Mouse (Mus musculus) limb, embryonic 15.5 days (tissue): ENCODE results near the gene Sbno2. TPM values are rescaled to one million over a fixed set of nuclear protein-coding genes. Genes with fewer than 3 reads are reported as not detected.

ENCODE experiments used
- ATAC-seq: fragments of 200-750 bp; cut with Nextera tagmentation; 2 replicates; pipeline ENCODE4 v1.8.0; 2017; ENCODE audit warnings: low read depth, moderate TSS enrichment; ENCODE audit not compliant: insufficient number of reproducible peaks, low FRiP score, low TSS enrichment
- H3K27ac ChIP-seq: fragments of 300-500 bp; sonication (generic); 2 replicates; pipeline ENCODE4 v1.5.1; 2015; ENCODE audit warnings: moderate library complexity, mild to moderate bottlenecking, inconsistent platforms
- H3K27me3 ChIP-seq: fragments of 300-500 bp; sonication (generic); 2 replicates; pipeline ENCODE4 v1.6.1; 2015; ENCODE audit warnings: inconsistent platforms
- H3K36me3 ChIP-seq: fragments of 300-500 bp; sonication (generic); 2 replicates; pipeline ENCODE4 v1.6.1; 2015; ENCODE audit warnings: inconsistent platforms
- H3K4me1 ChIP-seq: fragments of 300-500 bp; sonication (generic); 2 replicates; pipeline ENCODE4 v1.6.1; 2015; ENCODE audit warnings: inconsistent platforms
- H3K4me2 ChIP-seq: fragments of 300-500 bp; sonication (generic); 2 replicates; pipeline ENCODE4 v1.6.1; 2015; ENCODE audit warnings: mild to moderate bottlenecking, inconsistent platforms
- H3K4me3 ChIP-seq: fragments of 300-500 bp; sonication (generic); 2 replicates; pipeline ENCODE4 v1.5.1; 2015; ENCODE audit warnings: mild to moderate bottlenecking, inconsistent platforms
- H3K9ac ChIP-seq: fragments of 300-500 bp; sonication (generic); 2 replicates; pipeline ENCODE4 v1.6.1; 2015; ENCODE audit warnings: inconsistent platforms
- H3K9me3 ChIP-seq: fragments of 300-500 bp; sonication (generic); 2 replicates; pipeline ENCODE4 v1.6.1; 2016; ENCODE audit warnings: inconsistent platforms
- WGBS: fragments of 180-500 bp; shearing (Covaris S2); methylation state at CpG from one replicate; pipeline ENCODE4 v1.1.7; 2015; 5-methylcytosine and 5-hydroxymethylcytosine counted together
- polyA plus RNA-seq: library from polyadenylated mRNA; unstranded; fragments of >200 nt; fragmentation: Nextera tagmentation; extraction: Ambion mirVana; gene quantifications from 2 replicates; pipeline ENCODE4 v1.2.1, GENCODE M21; 2015

Sbno2 gene
- polyA plus RNA-seq, 1 experiment from 2014 or later = 19.8 TPM

DNA sequence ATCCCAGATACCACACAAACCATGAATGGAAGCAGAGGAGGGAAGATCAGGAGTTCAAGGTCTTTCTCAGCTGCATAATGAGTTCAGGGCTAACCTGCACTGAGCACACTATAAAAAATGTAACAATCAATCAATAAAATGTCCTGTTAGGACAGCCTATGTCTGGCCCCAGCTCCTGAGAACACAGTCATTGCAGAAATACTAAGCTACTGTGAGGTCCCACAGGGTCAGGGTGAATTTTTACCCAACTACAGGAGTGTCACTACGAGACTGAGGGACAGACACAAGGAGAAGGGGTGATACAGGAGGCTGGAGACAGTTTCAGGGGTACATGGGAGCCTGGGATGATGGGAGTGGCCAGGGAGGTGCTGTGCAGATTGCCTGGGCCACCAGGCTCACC lies 27.0 kb downstream of the Sbno2 start:
- Histone ChIP-seq H3K4me3 (no peak overlapping the region), H3K9me3 (no peaks in the 10 kb centered on the region), H3K27me3 (no peaks in the 10 kb centered on the region), H3K27ac (no peak overlapping the region), H3K36me3 (peaks cover 60% of the 10 kb centered on the region), H3K9ac (no peak overlapping the region), H3K4me1 (peaks cover 14% of the 10 kb centered on the region), H3K4me2 (no peak overlapping the region)
- 96% methylated on average over 1 of the region's 1 CpGs for WGBS
- ATAC-seq = no peak

DNA sequence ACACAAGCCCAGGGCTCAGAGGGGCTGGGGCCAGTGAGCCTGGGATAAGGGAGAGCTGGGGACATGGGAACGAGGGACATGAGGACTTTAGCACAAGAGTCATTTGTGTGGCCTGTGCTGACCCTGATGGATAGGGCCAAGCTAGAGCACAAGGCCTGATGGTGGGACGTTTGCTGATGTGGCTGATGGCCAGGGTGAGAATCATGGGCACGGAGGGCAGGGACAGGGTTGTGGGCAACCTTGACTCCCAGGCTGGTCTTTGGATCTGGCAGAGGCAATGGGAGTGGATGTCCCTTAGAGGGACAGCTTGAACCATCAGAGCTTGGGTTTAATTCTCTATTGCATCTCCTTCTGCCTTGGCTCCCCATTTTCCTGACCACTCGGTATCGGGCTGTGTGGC lies 28.1 kb downstream of the Sbno2 start:
- Histone ChIP-seq H3K9me3 (no peaks in the 10 kb centered on the region), H3K4me2 (no peak overlapping the region), H3K9ac (no peak overlapping the region), H3K27ac (no peak overlapping the region), H3K27me3 (no peaks in the 10 kb centered on the region), H3K4me1 (peaks cover 16% of the 10 kb centered on the region), H3K4me3 (no peak overlapping the region), H3K36me3 (peaks cover 49% of the 10 kb centered on the region)
- WGBS = 90% methylated on average over 5 of the region's 5 CpGs
- ATAC-seq = no peak

DNA sequence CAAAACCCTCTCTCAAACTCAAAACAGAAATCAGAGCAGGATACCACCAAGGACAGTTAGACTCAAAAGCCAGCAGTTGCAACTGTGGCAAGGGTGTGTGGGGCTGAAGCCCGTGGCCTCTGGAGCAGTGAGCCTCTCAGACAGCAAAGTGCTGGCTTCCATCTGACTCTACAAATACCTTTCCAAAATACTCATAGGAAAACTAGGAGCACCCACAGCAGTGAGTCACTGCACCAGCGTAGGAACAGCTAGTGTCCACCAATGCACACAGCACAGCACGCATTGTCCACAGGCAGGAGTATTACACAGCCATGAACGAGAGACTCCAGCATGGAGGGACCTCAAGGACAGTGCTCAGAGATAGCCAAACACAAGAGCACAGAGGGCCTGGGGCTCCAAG lies 29.0 kb downstream of the Sbno2 start:
- 96% methylated on average over 4 of the region's 4 CpGs for WGBS
- no peak overlapping the region for H3K27ac ChIP-seq

DNA sequence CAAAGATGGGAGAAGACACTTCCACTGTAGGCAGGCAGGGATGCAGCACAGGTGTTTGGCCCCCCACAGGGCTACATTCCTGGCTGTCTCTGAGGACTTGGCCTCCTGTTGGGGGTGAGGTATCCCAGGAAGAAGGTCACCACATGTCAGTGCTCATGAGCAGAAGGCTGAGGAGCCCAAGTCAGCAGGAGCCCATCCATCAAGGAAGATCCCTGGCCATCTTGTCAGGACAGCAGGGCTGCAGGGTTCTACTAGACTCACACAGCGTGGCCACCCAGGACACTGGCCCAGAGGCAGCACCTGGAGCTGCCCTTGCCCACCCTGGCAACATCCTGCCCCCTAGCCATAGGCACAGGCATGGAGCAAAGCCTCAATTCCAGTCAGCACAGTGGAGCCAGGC lies 29.4 kb downstream of the Sbno2 start:
- Histone ChIP-seq H3K36me3 (peaks cover 35% of the 10 kb centered on the region), H3K4me1 (peaks cover 23% of the 10 kb centered on the region), H3K27ac (no peak overlapping the region), H3K9ac (no peak overlapping the region), H3K9me3 (no peaks in the 10 kb centered on the region), H3K27me3 (no peaks in the 10 kb centered on the region), H3K4me2 (no peak overlapping the region), H3K4me3 (no peak overlapping the region)
- WGBS = 59% methylated on average over 1 of the region's 1 CpGs
- ATAC-seq = no peak

More for the DNA sequence above, 29.0 kb downstream of the Sbno2 start:
- H3K27me3 ChIP-seq = no peaks in the 10 kb centered on the region
- no peak overlapping the region for H3K4me3 ChIP-seq
- H3K4me2 ChIP-seq = no peak overlapping the region
- H3K9me3 ChIP-seq = no peaks in the 10 kb centered on the region
- peaks cover 19% of the 10 kb centered on the region for H3K4me1 ChIP-seq
- H3K36me3 ChIP-seq = peaks cover 40% of the 10 kb centered on the region
- no peak overlapping the region for H3K9ac ChIP-seq
- no peak for ATAC-seq

GRCm38 (mm10) chr10:80074813-80075601 lies 30.4 kb downstream of the Sbno2 start:
- ATAC-seq = no peak
- peaks cover 26% of the 10 kb centered on the region for H3K4me1 ChIP-seq
- H3K9me3 ChIP-seq = no peaks in the 10 kb centered on the region
- peak overlapping the region; percentile 41 for H3K4me2 ChIP-seq
- H3K27ac ChIP-seq = peak overlapping the region; percentile 71
- WGBS = 17% methylated on average over 28 of the region's 28 CpGs
- H3K9ac ChIP-seq = no peak overlapping the region
- peaks cover 28% of the 10 kb centered on the region for H3K36me3 ChIP-seq
- peak overlapping the region; percentile 26 for H3K4me3 ChIP-seq
- no peaks in the 10 kb centered on the region for H3K27me3 ChIP-seq

DNA sequence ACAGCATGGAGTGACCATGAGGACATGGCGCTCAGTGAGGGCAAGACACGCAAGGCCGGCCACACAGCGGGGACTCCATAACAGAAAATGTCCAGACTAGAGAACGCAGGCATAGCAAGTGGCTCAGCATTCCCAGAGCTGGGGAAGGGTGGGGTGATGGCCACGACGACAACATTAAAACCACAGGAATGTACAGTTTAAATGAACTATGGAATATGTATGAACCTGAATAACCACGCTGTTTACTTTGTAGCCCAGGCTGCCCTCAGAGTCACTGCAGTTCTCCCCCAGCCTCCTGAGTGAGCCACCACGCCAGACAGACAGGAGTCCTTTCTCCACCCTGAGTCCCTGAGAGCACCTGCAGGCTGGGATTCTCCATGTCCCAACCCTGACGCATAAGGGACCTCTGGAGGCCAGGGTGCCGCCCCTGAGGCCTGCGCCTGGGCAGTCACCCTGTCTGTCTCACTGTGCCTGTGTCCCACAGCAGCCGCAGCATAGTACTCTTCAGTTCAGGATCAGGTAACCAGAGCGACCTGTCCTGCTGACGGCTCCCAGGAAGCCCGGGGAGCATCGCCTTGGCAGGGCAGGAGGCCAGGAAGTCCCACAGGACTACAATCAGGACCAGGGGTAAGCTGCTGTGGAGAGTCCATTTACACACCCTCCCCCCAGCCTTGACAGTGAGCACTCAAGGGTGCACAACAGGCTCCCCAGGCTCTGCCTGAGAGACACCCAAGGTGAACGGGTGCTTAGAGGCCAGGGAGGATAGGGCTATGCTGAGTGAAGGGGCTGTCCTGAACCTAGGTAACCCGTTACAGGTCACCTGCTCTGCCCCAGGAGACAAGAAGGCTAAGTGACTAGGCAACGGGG lies 32.5 kb downstream of the Sbno2 start:
- ATAC-seq = no peak
- Histone ChIP-seq H3K27me3 (no peaks in the 10 kb centered on the region), H3K9me3 (no peaks in the 10 kb centered on the region), H3K4me1 (peaks cover 26% of the 10 kb centered on the region), H3K4me3 (no peak overlapping the region), H3K36me3 (peaks cover 18% of the 10 kb centered on the region), H3K4me2 (no peak overlapping the region), H3K27ac (peak overlapping the region; percentile 29; the same call in 1 of the 2 replicates), H3K9ac (no peak overlapping the region)
- 79% methylated on average over 20 of the region's 20 CpGs for WGBS

DNA sequence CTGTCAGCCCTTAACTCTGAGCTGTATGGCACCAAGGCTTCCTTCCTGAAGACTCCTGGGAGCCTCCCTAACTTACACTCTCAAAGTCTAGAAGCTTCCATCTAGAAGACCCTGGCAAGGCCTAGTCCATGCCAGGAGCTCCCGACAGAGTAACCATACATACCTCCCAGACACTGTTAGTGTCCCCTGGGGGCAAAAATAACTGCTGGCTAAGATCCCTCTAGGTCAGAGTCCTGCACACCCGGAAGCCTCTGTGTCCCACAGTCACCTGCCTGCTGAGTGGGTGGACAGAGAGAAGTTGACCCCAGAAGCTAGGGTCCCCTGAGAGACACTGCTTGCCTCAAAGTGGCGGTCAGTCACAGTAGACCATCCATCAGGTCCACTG lies 33.9 kb downstream of the Sbno2 start:
- no peak overlapping the region for H3K9ac ChIP-seq
- no peaks in the 10 kb centered on the region for H3K9me3 ChIP-seq
- no peak overlapping the region for H3K4me2 ChIP-seq
- no peaks in the 10 kb centered on the region for H3K27me3 ChIP-seq
- H3K27ac ChIP-seq = peak overlapping the region; percentile 78
- ATAC-seq = no peak
- H3K36me3 ChIP-seq = peaks cover 18% of the 10 kb centered on the region
- peaks cover 26% of the 10 kb centered on the region for H3K4me1 ChIP-seq
- WGBS = 63% methylated on average over 3 of the region's 3 CpGs
- no peak overlapping the region for H3K4me3 ChIP-seq

GRCm38 (mm10) chr10:80070837-80071515 lies 34.4 kb downstream of the Sbno2 start:
- Histone ChIP-seq H3K9me3 (no peaks in the 10 kb centered on the region), H3K27ac (peak overlapping the region; percentile 78), H3K36me3 (peaks cover 22% of the 10 kb centered on the region), H3K4me2 (no peak overlapping the region), H3K9ac (no peak overlapping the region), H3K4me3 (no peak overlapping the region), H3K27me3 (no peaks in the 10 kb centered on the region), H3K4me1 (peaks cover 26% of the 10 kb centered on the region)
- peak; percentile 62; the same call in 1 of the 2 replicates for ATAC-seq
- 44% methylated on average over 9 of the region's 9 CpGs for WGBS

- H3K27ac ChIP-seq = no peak overlapping the region
- 98% methylated on average over 4 of the region's 4 CpGs for WGBS
- ATAC-seq = no peak
Observed at GRCm38 (mm10) chr10:80069948-80070450, 35.4 kb downstream of the Sbno2 start.

DNA sequence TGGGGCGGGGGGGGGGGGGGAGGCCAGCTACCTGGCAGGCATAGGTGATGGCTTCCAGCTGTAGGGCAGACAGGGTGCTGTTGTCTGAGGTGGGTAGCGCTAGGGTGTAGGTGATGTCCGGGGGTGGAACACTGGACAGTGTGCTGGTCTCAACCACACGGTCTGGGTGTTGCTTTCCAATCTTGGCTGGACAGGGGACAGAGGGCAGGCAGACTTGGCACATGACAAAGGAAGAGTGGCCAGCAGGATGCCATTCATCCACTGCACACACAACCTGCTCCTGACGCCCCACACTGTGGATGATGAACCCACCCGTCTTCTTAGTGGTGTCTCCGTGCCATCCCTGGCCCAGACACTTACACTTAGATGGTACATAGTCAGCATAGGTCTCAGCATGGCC lies 36.1 kb downstream of the Sbno2 start:
- WGBS = 91% methylated on average over 6 of the region's 7 CpGs
- no peak for ATAC-seq
- no peaks in the 10 kb centered on the region for H3K27me3 ChIP-seq

More at GRCm38 (mm10) chr10:80069948-80070450, 35.4 kb downstream of the Sbno2 start:
- Histone ChIP-seq H3K27me3 (no peaks in the 10 kb centered on the region), H3K9ac (no peak overlapping the region), H3K4me2 (no peak overlapping the region), H3K4me1 (peaks cover 19% of the 10 kb centered on the region), H3K4me3 (no peak overlapping the region), H3K9me3 (no peaks in the 10 kb centered on the region), H3K36me3 (peaks cover 26% of the 10 kb centered on the region)

DNA sequence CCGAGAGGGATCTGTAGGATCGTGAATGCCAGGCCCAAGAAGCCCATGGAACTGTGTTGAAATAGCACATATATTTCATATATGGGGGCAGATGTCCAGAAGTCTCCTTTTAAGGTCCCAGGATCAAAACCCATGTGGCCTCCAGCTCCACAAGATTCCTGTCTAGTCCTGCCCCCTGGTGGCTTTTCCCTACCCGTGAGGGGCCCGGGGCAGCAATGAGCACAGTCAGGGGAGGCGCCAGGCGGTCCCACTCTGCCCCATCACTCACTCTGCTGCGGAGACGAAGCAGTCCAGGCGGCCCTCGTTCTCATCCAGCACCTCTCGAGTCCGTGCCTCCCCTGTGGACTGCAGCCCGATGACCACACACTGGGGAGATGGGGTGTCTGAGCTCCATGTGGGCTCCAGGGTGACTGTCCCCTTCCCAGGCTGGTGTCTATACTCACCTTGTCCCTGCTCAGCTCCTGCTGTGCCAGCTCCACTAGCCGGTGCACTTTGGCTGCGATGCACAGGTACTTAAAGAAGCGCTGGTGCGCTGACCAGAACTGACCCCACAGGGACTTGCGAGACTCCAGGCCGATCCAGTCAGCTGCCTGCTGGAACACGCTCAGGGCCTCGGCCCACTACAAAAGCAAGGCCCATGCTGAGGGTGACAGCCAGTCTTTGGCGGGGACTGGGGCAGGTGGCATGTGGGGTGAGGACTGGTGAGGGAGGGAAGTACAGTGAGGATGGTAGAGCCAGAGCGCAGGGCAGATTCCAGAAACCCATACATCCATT lies 41.3 kb downstream of the Sbno2 start:
- H3K4me2 ChIP-seq = no peak overlapping the region
- H3K27ac ChIP-seq = peak overlapping the region; percentile 1; the same call in 1 of the 2 replicates
- 0 out of 2 replicates have a peak, but pooled peaks cover 3% of the 10 kb centered on the region for H3K4me1 ChIP-seq
- peaks cover 79% of the 10 kb centered on the region for H3K36me3 ChIP-seq
- H3K4me3 ChIP-seq = no peak overlapping the region
- WGBS = 69% methylated on average over 23 of the region's 23 CpGs
- H3K9ac ChIP-seq = no peak overlapping the region
- no peak for ATAC-seq
- no peaks in the 10 kb centered on the region for H3K27me3 ChIP-seq
- no peaks in the 10 kb centered on the region for H3K9me3 ChIP-seq

More for the DNA sequence above, 36.1 kb downstream of the Sbno2 start:
- Histone ChIP-seq H3K9me3 (no peaks in the 10 kb centered on the region), H3K4me3 (no peak overlapping the region), H3K4me1 (peaks cover 12% of the 10 kb centered on the region), H3K36me3 (peaks cover 33% of the 10 kb centered on the region), H3K27ac (no peak overlapping the region), H3K4me2 (no peak overlapping the region), H3K9ac (no peak overlapping the region)
